Mouse (Mus musculus) lung, postnatal 4 days (tissue): ENCODE results near the gene Gpr165.

Experiments used
- DNase-seq, 2 experiments: peaks; one replicate each; pipeline ENCODE4 v3.0.0; 2021

Gpr165 gene

DNA sequence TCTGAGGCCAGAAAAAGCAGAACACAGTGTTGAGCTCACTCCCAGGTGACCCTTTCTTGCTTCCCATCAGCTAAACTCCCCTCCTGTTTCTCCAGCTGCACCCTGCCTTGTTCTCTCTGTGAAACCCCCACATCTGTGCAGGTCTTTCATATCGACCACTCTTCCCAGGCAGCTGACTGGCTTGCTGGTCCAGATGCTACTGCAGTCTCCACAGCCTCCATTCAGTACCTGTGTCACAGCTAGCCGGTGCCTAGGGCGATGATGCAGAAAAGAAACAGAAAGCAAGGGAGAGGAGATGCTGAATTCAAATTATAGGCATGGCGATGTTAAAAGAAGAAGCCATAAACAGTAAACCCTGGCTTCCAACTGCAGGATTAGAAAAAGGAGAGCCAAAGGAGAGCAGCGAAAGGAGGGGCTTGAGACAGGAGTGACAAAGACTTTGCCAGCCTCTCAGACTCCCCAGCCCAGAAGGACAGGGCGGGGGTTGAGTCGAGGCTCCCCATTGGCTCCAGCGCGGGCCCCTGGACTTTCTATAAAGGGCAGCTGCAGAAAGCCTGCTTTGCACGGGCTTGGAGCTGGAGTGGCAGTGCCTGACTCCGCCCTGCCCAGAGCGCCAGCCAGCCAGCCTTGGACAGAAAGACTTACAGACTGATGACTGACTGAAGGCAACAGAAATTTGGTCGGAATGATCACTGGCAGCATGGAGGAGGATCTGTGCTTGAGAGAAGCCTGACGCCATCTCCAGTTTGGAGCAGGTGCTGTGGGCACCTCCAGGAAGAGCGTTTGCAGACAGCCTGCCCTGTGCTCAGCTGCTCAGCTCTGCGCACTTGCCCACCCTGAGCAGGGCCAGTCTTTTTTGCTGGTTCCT is at the start of gene Gpr165:
TSS of gene Gpr165 (plus strand) at position 535 of the 868 bp plus-strand sequence.
- no peak for DNase-seq

GRCm38 (mm10) chrX:96674871-96675270 is 38.4 kb upstream of the Gpr165 start:
- DNase-seq = no peak
